Mouse (Mus musculus): ENCODE results near the gene Rsad2. TPM values are rescaled to one million over a fixed set of nuclear protein-coding genes. Genes with fewer than 3 reads are reported as not detected.
"Not testable (repeated sequence)": the region's sequence is repeated elsewhere in the genome, so short reads cannot be mapped to it uniquely, and the experiment has no call there.

The Rsad2 gene
- polyA plus RNA-seq, 1 experiment from 2014 or later, result 1.2 TPM

- H3K27ac ChIP-seq (ENCODE audit: poor library complexity, severe bottlenecking), result no peak overlapping the region
- ATAC-seq (ENCODE audit: insufficient number of reproducible peaks, low FRiP score), result no peak
- 75% methylated on average over 4 of the region's 4 CpGs for WGBS
- H3K4me2 ChIP-seq, result no peak overlapping the region
- no peaks in the 10 kb centered on the region for H3K9me3 ChIP-seq (replicated peaks)
- H3K4me3 ChIP-seq, result no peak overlapping the region
- H3K4me1 ChIP-seq (replicated peaks), result no peaks in the 10 kb centered on the region
- H3K36me3 ChIP-seq, result no peaks in the 10 kb centered on the region
- no peaks in the 10 kb centered on the region for H3K27me3 ChIP-seq (replicated peaks)
- no peak overlapping the region for H3K9ac ChIP-seq
Observed at GRCm38 (mm10) chr12:26446377-26447045, 9.7 kb downstream of the Rsad2 start.

GRCm38 (mm10) chr12:26444511-26444910 lies 11.7 kb downstream of the Rsad2 start:
- 72% methylated on average over 2 of the region's 2 CpGs for WGBS
- H3K27me3 ChIP-seq (replicated peaks), result no peaks in the 10 kb centered on the region
- no peak for ATAC-seq (ENCODE audit: insufficient number of reproducible peaks, low FRiP score)

GRCm38 (mm10) chr12:26444054-26444453 lies 12.2 kb downstream of the Rsad2 start:
- no peaks in the 10 kb centered on the region for H3K9me3 ChIP-seq (replicated peaks)
- WGBS, result under 1% methylated on average over 2 of the region's 2 CpGs
- no peaks in the 10 kb centered on the region for H3K27me3 ChIP-seq (replicated peaks)
- no peak overlapping the region for H3K9ac ChIP-seq
- no peak overlapping the region for H3K4me2 ChIP-seq
- H3K4me3 ChIP-seq, result no peak overlapping the region
- no peak for ATAC-seq (ENCODE audit: insufficient number of reproducible peaks, low FRiP score)
- H3K4me1 ChIP-seq (replicated peaks), result no peaks in the 10 kb centered on the region
- no peaks in the 10 kb centered on the region for H3K36me3 ChIP-seq
- no peak overlapping the region for H3K27ac ChIP-seq (ENCODE audit: poor library complexity, severe bottlenecking)

More at GRCm38 (mm10) chr12:26444511-26444910, 11.7 kb downstream of the Rsad2 start:
- no peaks in the 10 kb centered on the region for H3K36me3 ChIP-seq
- H3K9ac ChIP-seq, result no peak overlapping the region
- H3K4me1 ChIP-seq (replicated peaks), result no peaks in the 10 kb centered on the region
- H3K4me2 ChIP-seq, result no peak overlapping the region
- no peak overlapping the region for H3K4me3 ChIP-seq
- H3K9me3 ChIP-seq (replicated peaks), result no peaks in the 10 kb centered on the region
- no peak overlapping the region for H3K27ac ChIP-seq (ENCODE audit: poor library complexity, severe bottlenecking)

- no peak for ATAC-seq (ENCODE audit: insufficient number of reproducible peaks, low FRiP score)
Observed at GRCm38 (mm10) chr12:26439366-26439765, 16.9 kb downstream of the Rsad2 start.

GRCm38 (mm10) chr12:26437950-26438349 lies 18.3 kb downstream of the Rsad2 start:
- Histone ChIP-seq H3K4me1 (replicated peaks) (peaks cover 5% of the 10 kb centered on the region; the same call in 1 of the 2 replicates), H3K27me3 (replicated peaks) (no peaks in the 10 kb centered on the region), H3K27ac (ENCODE audit: poor library complexity, severe bottlenecking) (no peak overlapping the region), H3K9me3 (replicated peaks) (no peaks in the 10 kb centered on the region), H3K4me2 (no peak overlapping the region), H3K4me3 (no peak overlapping the region), H3K9ac (no peak overlapping the region), H3K36me3 (no peaks in the 10 kb centered on the region)
- WGBS, result 59% methylated on average over 3 of the region's 3 CpGs
- no peak for ATAC-seq (ENCODE audit: insufficient number of reproducible peaks, low FRiP score)

More at GRCm38 (mm10) chr12:26439366-26439765, 16.9 kb downstream of the Rsad2 start:
- Histone ChIP-seq H3K27ac (ENCODE audit: poor library complexity, severe bottlenecking) (no peak overlapping the region), H3K9me3 (replicated peaks) (no peaks in the 10 kb centered on the region), H3K4me2 (no peak overlapping the region), H3K27me3 (replicated peaks) (no peaks in the 10 kb centered on the region), H3K4me1 (replicated peaks) (no peaks in the 10 kb centered on the region), H3K4me3 (no peak overlapping the region), H3K9ac (no peak overlapping the region), H3K36me3 (no peaks in the 10 kb centered on the region)
- 74% methylated on average over 3 of the region's 3 CpGs for WGBS

- Histone ChIP-seq H3K27me3 (replicated peaks) (no peaks in the 10 kb centered on the region), H3K27ac (ENCODE audit: poor library complexity, severe bottlenecking) (no peak overlapping the region), H3K4me2 (no peak overlapping the region), H3K9me3 (replicated peaks) (no peaks in the 10 kb centered on the region), H3K9ac (no peak overlapping the region), H3K4me3 (no peak overlapping the region), H3K4me1 (replicated peaks) (peaks cover 5% of the 10 kb centered on the region; the same call in 1 of the 2 replicates), H3K36me3 (no peaks in the 10 kb centered on the region)
- WGBS, result 72% methylated on average over 4 of the region's 4 CpGs
- no peak for ATAC-seq (ENCODE audit: insufficient number of reproducible peaks, low FRiP score)
Observed at GRCm38 (mm10) chr12:26436334-26436733, 19.9 kb downstream of the Rsad2 start.

GRCm38 (mm10) chr12:26428771-26429170 lies 27.5 kb downstream of the Rsad2 start:
- not testable (repeated sequence) for H3K4me2 ChIP-seq; H3K27ac ChIP-seq (ENCODE audit: poor library complexity, severe bottlenecking); ATAC-seq (ENCODE audit: insufficient number of reproducible peaks, low FRiP score); H3K36me3 ChIP-seq; H3K4me1 ChIP-seq (replicated peaks); H3K4me3 ChIP-seq; H3K27me3 ChIP-seq (replicated peaks); H3K9ac ChIP-seq; H3K9me3 ChIP-seq (replicated peaks)
- WGBS, result 82% methylated on average over 2 of the region's 2 CpGs

GRCm38 (mm10) chr12:26424841-26425240 lies 31.4 kb downstream of the Rsad2 start:
- Histone ChIP-seq H3K4me3 (no peak overlapping the region), H3K27me3 (replicated peaks) (no peaks in the 10 kb centered on the region), H3K9ac (no peak overlapping the region), H3K4me2 (no peak overlapping the region), H3K9me3 (replicated peaks) (0 out of 2 replicates have a peak, but pooled peaks cover 3% of the 10 kb centered on the region), H3K27ac (ENCODE audit: poor library complexity, severe bottlenecking) (no peak overlapping the region), H3K4me1 (replicated peaks) (no peaks in the 10 kb centered on the region), H3K36me3 (no peaks in the 10 kb centered on the region)
- WGBS, result 94% methylated on average over 2 of the region's 2 CpGs
- no peak for ATAC-seq (ENCODE audit: insufficient number of reproducible peaks, low FRiP score)

- no peak for ATAC-seq (ENCODE audit: insufficient number of reproducible peaks, low FRiP score)
- Histone ChIP-seq H3K36me3 (no peaks in the 10 kb centered on the region), H3K4me3 (no peak overlapping the region), H3K27me3 (replicated peaks) (peaks cover 20% of the 10 kb centered on the region), H3K4me2 (no peak overlapping the region), H3K27ac (ENCODE audit: poor library complexity, severe bottlenecking) (no peak overlapping the region), H3K4me1 (replicated peaks) (peaks cover 8% of the 10 kb centered on the region; the same call in 1 of the 2 replicates), H3K9me3 (replicated peaks) (no peaks in the 10 kb centered on the region), H3K9ac (no peak overlapping the region)
- 72% methylated on average over 4 of the region's 4 CpGs for whole genome bisulfite sequencing
Observed at GRCm38 (mm10) chr12:26418322-26418721, 37.9 kb downstream of the Rsad2 start.

GRCm38 (mm10) chr12:26416636-26417295 lies 39.5 kb downstream of the Rsad2 start:
- Histone ChIP-seq H3K9ac (no peak overlapping the region), H3K36me3 (no peaks in the 10 kb centered on the region), H3K4me3 (no peak overlapping the region), H3K27ac (ENCODE audit: poor library complexity, severe bottlenecking) (no peak overlapping the region), H3K27me3 (replicated peaks) (peaks cover 20% of the 10 kb centered on the region), H3K9me3 (replicated peaks) (no peaks in the 10 kb centered on the region), H3K4me1 (replicated peaks) (peaks cover 23% of the 10 kb centered on the region), H3K4me2 (no peak overlapping the region)
- 63% methylated on average over 7 of the region's 7 CpGs for WGBS
- no peak for ATAC-seq (ENCODE audit: insufficient number of reproducible peaks, low FRiP score)

- ATAC-seq (ENCODE audit: insufficient number of reproducible peaks, low FRiP score), result peak; percentile 84
- peaks cover 20% of the 10 kb centered on the region for H3K27me3 ChIP-seq (replicated peaks)
- H3K9ac ChIP-seq, result peak within 1 kb of the TSS; percentile 82
- peaks cover 32% of the 10 kb centered on the region for H3K4me1 ChIP-seq (replicated peaks)
- no peak within 1 kb of the TSS for H3K27ac ChIP-seq (ENCODE audit: poor library complexity, severe bottlenecking)
- no peaks in the 10 kb centered on the region for H3K36me3 ChIP-seq
- no peaks in the 10 kb centered on the region for H3K9me3 ChIP-seq (replicated peaks)
- H3K4me3 ChIP-seq, result peak within 1 kb of the TSS; percentile 91
- WGBS, result 2% methylated on average over 45 of the region's 45 CpGs
- peak within 1 kb of the TSS; percentile 95 for H3K4me2 ChIP-seq
Observed at GRCm38 (mm10) chr12:26415104-26415771, 41.0 kb downstream of the Rsad2 start, which contains the start of gene Rnf144a. Rnf144a (minus strand) TSS chr12:26415254.
